Mouse (Mus musculus): ENCODE measurements around the gene C2cd4d. TPM values are rescaled to one million over a fixed set of nuclear protein-coding genes. Genes with fewer than 3 reads are reported as not detected.

The C2cd4d gene
- polyA plus RNA-seq, 1 experiment from 2014 or later: 1.6 TPM

DNA sequence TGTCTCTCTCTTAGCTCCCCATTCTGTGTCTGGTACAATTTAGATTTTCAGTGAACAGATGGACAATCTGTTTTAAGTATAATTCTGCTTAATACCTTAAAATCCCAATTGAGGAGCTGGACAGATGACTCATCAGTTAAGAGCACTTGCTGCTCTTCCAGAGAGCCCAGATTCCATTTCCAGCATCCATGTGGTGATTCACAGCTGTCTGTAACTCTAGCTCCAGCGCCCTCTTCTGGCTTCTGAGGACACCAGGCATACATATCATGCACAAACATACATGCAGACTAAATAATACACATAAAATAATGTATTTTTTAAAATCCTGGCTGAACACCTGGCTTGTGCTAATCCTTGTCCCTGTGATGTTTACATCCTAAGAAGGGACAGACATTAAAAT is 1.4 kb upstream of the C2cd4d start:
- no peaks in the 10 kb centered on the region for H3K9me3 ChIP-seq (ENCODE audit: control insufficient read depth, low read length)
- WGBS: 3% methylated on average over 1 of the region's 1 CpGs
- H3K4me1 ChIP-seq (ENCODE audit: control insufficient read depth, insufficient read depth, low read depth, low read length): peaks cover 11% of the 10 kb centered on the region; the same call in 1 of the 2 replicates
- no peak overlapping the region for H3K4me2 ChIP-seq (ENCODE audit: low read length)
- peaks cover 2% of the 10 kb centered on the region; the same call in 1 of the 2 replicates for H3K27me3 ChIP-seq (replicated peaks; ENCODE audit: control insufficient read depth, insufficient read depth, low read length)
- no peak overlapping the region for H3K4me3 ChIP-seq (ENCODE audit: low read length)
- ATAC-seq: no peak
- H3K27ac ChIP-seq (ENCODE audit: low read depth, low read length): no peak overlapping the region
- H3K9ac ChIP-seq (ENCODE audit: low read depth, low read length): no peak overlapping the region
- no peaks in the 10 kb centered on the region for H3K36me3 ChIP-seq (ENCODE audit: control insufficient read depth, insufficient read depth, low read length)

DNA sequence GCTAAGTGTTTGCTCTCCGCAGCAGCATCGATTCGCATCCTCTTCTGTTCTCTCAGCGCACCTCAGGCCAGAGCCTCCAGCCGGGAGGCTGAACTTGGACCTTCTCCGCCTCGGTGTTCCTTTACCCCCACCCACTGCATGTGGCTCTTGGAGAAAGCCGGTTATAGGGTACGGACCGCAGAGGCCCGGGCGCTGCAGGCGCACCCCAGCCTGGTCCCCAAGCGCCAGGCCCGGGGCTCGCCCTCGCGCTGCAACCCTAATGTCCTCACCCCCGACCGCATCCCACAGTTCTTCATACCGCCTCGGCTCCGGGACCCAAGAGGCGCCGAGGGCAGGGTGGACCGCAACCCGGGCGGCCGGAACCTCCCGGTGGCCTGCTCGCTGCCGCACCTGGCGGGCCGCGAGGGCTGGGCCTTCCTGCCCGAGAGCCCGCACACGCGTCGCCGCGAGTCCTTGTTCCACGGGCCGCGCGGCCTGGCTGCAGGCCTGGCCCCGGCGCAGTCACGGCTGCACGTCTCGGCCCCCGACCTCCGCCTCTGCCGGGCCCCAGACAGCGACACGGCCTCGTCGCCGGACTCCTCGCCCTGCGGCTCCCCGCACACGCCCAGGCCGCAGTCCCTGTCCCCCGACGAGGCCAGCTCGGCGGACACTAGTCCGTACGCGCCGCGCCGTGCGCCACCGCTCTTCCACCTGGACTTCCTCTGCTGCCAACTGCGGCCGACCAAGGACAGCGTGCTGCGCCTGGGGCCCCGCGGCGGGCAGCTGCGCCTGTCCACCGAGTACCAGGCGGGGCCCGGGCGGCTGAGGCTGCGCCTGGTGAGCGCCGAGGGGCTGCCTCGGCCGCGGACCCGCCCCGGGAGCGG is 1.3 kb downstream of the C2cd4d start:
- Histone ChIP-seq H3K4me3 (ENCODE audit: low read length) (peak overlapping the region; percentile 64), H3K27ac (ENCODE audit: low read depth, low read length) (peak overlapping the region; percentile 61), H3K4me1 (ENCODE audit: control insufficient read depth, insufficient read depth, low read depth, low read length) (peaks cover 11% of the 10 kb centered on the region; the same call in 1 of the 2 replicates), H3K36me3 (ENCODE audit: control insufficient read depth, insufficient read depth, low read length) (no peaks in the 10 kb centered on the region), H3K9ac (ENCODE audit: low read depth, low read length) (peak overlapping the region; percentile 91), H3K9me3 (ENCODE audit: control insufficient read depth, low read length) (no peaks in the 10 kb centered on the region), H3K4me2 (ENCODE audit: low read length) (peak overlapping the region; percentile 95), H3K27me3 (replicated peaks; ENCODE audit: control insufficient read depth, insufficient read depth, low read length) (peaks cover 5% of the 10 kb centered on the region)
- peak; percentile 75 for ATAC-seq
- WGBS: 5% methylated on average over 88 of the region's 97 CpGs

DNA sequence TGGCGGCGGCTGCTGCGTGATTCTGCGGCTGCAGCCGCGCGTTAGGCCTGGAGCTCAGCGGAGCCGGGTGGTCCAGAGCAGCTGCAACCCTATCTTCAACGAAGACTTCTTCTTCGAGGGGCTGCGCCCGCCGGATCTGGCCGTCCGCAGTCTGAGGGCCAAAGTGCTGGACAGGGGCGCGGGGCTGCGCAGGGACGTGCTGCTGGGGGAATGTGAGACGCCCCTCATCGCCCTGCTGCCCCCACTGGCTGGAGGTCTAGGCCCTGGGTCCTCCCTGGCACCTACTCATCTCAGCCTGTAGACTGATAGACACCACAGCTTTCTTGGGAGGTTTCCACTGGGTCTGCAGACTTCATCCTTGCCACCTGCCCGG is 1.9 kb downstream of the C2cd4d start:
- WGBS: 5% methylated on average over 23 of the region's 23 CpGs
- Histone ChIP-seq H3K9me3 (ENCODE audit: control insufficient read depth, low read length) (no peaks in the 10 kb centered on the region), H3K27ac (ENCODE audit: low read depth, low read length) (peak overlapping the region; percentile 61), H3K36me3 (ENCODE audit: control insufficient read depth, insufficient read depth, low read length) (no peaks in the 10 kb centered on the region), H3K4me1 (ENCODE audit: control insufficient read depth, insufficient read depth, low read depth, low read length) (peaks cover 11% of the 10 kb centered on the region; the same call in 1 of the 2 replicates), H3K4me2 (ENCODE audit: low read length) (peak overlapping the region; percentile 95), H3K4me3 (ENCODE audit: low read length) (peak overlapping the region; percentile 64), H3K27me3 (replicated peaks; ENCODE audit: control insufficient read depth, insufficient read depth, low read length) (peaks cover 5% of the 10 kb centered on the region), H3K9ac (ENCODE audit: low read depth, low read length) (peak overlapping the region; percentile 91)
- peak; percentile 49 for ATAC-seq

DNA sequence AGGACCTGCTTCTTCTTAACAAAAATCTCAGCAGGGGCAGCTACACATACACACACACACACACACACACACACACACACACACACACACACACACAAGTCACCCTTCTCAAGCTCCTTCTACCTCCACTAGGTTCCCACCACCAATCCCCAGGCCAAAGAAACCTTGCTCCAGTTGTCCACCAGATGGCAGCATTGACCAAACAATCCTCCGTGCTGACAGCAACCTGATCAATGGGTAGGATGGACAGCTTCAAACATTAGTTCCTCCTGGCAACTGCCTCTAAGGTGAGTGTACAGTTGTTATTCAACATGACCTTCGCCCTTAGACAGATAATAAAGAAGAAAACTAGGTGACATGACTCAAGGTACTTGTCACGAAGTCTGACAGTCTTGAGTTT is 4.5 kb downstream of the C2cd4d start:
- H3K9ac ChIP-seq (ENCODE audit: low read depth, low read length): no peak overlapping the region
- peaks cover 15% of the 10 kb centered on the region; the same call in 1 of the 2 replicates for H3K4me1 ChIP-seq (ENCODE audit: control insufficient read depth, insufficient read depth, low read depth, low read length)
- H3K36me3 ChIP-seq (ENCODE audit: control insufficient read depth, insufficient read depth, low read length): no peaks in the 10 kb centered on the region
- H3K9me3 ChIP-seq (ENCODE audit: control insufficient read depth, low read length): no peaks in the 10 kb centered on the region
- ATAC-seq: peak; percentile 53
- 17% methylated on average over 3 of the region's 3 CpGs for WGBS
- no peak overlapping the region for H3K4me2 ChIP-seq (ENCODE audit: low read length)
- H3K4me3 ChIP-seq (ENCODE audit: low read length): no peak overlapping the region
- no peak overlapping the region for H3K27ac ChIP-seq (ENCODE audit: low read depth, low read length)
- peaks cover 5% of the 10 kb centered on the region for H3K27me3 ChIP-seq (replicated peaks; ENCODE audit: control insufficient read depth, insufficient read depth, low read length)

DNA sequence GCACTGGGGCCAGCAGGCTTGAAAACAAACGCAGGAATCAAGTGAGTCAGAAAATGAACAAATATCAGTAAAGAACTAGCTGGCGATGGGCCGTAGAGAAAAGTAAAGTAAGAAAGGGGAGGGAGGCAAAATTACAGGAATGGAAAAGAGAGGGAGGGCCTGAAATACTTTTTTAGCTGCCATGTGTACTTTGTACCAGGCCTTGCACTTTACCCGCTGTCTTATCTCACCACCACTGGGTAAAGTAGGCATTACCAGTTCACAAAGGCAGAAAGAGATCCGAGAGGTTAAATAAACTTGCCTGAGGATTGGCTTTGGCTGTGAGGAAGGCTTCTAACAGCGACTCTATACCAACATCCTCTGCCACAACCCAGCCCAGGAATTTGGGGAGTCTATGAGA is 5.3 kb downstream of the C2cd4d start:
- H3K36me3 ChIP-seq (ENCODE audit: control insufficient read depth, insufficient read depth, low read length): no peaks in the 10 kb centered on the region
- no peak overlapping the region for H3K9ac ChIP-seq (ENCODE audit: low read depth, low read length)
- H3K27me3 ChIP-seq (replicated peaks; ENCODE audit: control insufficient read depth, insufficient read depth, low read length): peaks cover 5% of the 10 kb centered on the region
- 87% methylated on average over 6 of the region's 6 CpGs for WGBS
- H3K4me1 ChIP-seq (ENCODE audit: control insufficient read depth, insufficient read depth, low read depth, low read length): peaks cover 18% of the 10 kb centered on the region; the same call in 1 of the 2 replicates
- no peaks in the 10 kb centered on the region for H3K9me3 ChIP-seq (ENCODE audit: control insufficient read depth, low read length)
- H3K4me2 ChIP-seq (ENCODE audit: low read length): no peak overlapping the region
- no peak overlapping the region for H3K4me3 ChIP-seq (ENCODE audit: low read length)
- no peak overlapping the region for H3K27ac ChIP-seq (ENCODE audit: low read depth, low read length)
- no peak for ATAC-seq

DNA sequence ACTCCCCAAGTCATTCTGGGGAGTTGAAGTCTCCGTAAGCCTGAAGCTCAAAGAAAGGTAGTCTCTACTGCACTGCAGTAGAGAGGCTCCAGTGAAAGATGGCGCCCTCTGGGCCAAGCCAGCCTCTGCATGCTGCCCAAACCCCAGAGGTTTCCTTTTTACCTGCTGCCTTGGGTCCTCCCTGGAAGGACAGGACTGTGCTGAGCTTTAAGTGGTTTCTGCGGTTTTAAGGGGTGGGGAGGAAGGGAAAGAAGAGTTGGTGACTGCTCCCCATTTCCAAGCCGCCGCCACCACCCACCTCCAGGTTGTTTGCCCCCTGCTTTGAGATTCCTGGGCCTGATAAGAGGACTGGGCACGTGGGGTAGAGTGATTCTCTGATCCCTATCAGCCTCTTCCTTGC is 6.4 kb downstream of the C2cd4d start:
- Histone ChIP-seq H3K4me2 (ENCODE audit: low read length) (no peak overlapping the region), H3K27me3 (replicated peaks; ENCODE audit: control insufficient read depth, insufficient read depth, low read length) (peaks cover 5% of the 10 kb centered on the region), H3K36me3 (ENCODE audit: control insufficient read depth, insufficient read depth, low read length) (no peaks in the 10 kb centered on the region), H3K27ac (ENCODE audit: low read depth, low read length) (no peak overlapping the region), H3K4me3 (ENCODE audit: low read length) (no peak overlapping the region), H3K9ac (ENCODE audit: low read depth, low read length) (no peak overlapping the region), H3K4me1 (ENCODE audit: control insufficient read depth, insufficient read depth, low read depth, low read length) (peaks cover 19% of the 10 kb centered on the region), H3K9me3 (ENCODE audit: control insufficient read depth, low read length) (no peaks in the 10 kb centered on the region)
- 67% methylated on average over 6 of the region's 6 CpGs for WGBS
- no peak for ATAC-seq

DNA sequence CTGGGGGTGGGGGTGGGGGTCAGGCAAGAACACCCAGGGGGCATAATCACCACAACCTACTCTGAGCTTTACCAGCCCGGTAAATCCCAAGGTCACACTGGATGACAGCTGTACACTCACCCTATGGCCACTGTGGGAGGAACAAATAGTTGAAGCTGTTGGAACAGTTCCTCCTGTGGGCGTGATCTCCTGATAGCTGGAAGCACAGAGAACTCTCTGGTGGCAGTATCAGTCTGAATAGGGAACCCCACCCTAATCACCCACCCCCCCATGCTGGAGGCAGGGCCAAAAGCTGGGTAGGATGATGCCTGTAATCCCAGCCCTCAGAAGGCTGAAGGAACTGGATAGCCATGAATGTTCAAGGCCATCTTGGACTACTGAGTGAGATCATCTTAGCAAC is 7.5 kb downstream of the C2cd4d start:
- H3K4me1 ChIP-seq (ENCODE audit: control insufficient read depth, insufficient read depth, low read depth, low read length): peaks cover 22% of the 10 kb centered on the region
- no peak overlapping the region for H3K4me2 ChIP-seq (ENCODE audit: low read length)
- H3K4me3 ChIP-seq (ENCODE audit: low read length): no peak overlapping the region
- H3K27me3 ChIP-seq (replicated peaks; ENCODE audit: control insufficient read depth, insufficient read depth, low read length): peaks cover 3% of the 10 kb centered on the region
- H3K27ac ChIP-seq (ENCODE audit: low read depth, low read length): no peak overlapping the region
- no peak overlapping the region for H3K9ac ChIP-seq (ENCODE audit: low read depth, low read length)
- WGBS: 69% methylated on average over 2 of the region's 2 CpGs
- no peak for ATAC-seq
- H3K36me3 ChIP-seq (ENCODE audit: control insufficient read depth, insufficient read depth, low read length): no peaks in the 10 kb centered on the region
- no peaks in the 10 kb centered on the region for H3K9me3 ChIP-seq (ENCODE audit: control insufficient read depth, low read length)

DNA sequence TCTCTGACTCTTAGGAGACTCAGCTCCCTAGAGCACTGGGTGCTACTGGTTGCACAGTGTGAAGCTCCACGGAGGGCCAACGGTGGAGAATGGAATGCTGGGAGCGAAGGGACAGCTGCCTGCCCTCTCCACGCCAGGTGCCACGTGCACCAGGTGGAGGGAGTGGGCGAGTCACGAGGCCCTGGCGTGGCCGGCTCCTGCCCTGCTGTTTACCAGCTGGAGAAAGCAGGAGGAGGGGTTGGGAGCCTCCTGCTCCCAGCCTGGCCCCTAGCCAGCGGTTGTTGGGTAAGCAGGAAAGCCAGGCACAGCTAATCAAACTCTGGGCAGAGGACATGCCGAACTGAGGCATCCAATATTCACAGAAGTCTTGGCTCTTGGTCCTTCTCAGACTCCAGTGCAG is 9.4 kb downstream of the C2cd4d start:
- H3K4me2 ChIP-seq (ENCODE audit: low read length): peak overlapping the region; percentile 47
- H3K27ac ChIP-seq (ENCODE audit: low read depth, low read length): peak overlapping the region; percentile 29; the same call in 1 of the 2 replicates
- no peaks in the 10 kb centered on the region for H3K36me3 ChIP-seq (ENCODE audit: control insufficient read depth, insufficient read depth, low read length)
- H3K4me3 ChIP-seq (ENCODE audit: low read length): no peak overlapping the region
- H3K9me3 ChIP-seq (ENCODE audit: control insufficient read depth, low read length): no peaks in the 10 kb centered on the region
- peak overlapping the region; percentile 41 for H3K9ac ChIP-seq (ENCODE audit: low read depth, low read length)
- WGBS: 4% methylated on average over 11 of the region's 11 CpGs
- peaks cover 22% of the 10 kb centered on the region for H3K4me1 ChIP-seq (ENCODE audit: control insufficient read depth, insufficient read depth, low read depth, low read length)
- H3K27me3 ChIP-seq (replicated peaks; ENCODE audit: control insufficient read depth, insufficient read depth, low read length): 0 out of 2 replicates have a peak, but pooled peaks cover 4% of the 10 kb centered on the region
- ATAC-seq: peak; percentile 64

DNA sequence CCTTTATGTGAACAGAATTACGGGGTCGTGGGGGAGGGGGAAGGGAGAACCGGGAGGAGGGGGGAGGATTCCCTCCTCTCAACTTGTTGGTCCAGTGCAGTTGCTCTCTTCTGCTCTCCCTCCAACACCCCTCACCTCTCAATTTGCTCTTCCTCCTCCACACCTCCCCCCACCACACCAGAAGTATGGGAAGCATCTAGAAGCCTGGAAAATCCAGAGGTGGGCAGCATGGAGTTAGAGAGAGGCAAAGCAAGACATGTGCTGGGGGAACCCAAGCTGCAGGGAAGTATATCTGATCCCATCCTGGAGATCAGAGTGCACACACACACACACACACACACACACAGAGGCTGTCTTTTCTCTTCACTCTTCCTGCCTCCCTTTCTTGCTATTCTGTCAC is 9.8 kb downstream of the C2cd4d start:
- Histone ChIP-seq H3K36me3 (ENCODE audit: control insufficient read depth, insufficient read depth, low read length) (no peaks in the 10 kb centered on the region), H3K27me3 (replicated peaks; ENCODE audit: control insufficient read depth, insufficient read depth, low read length) (0 out of 2 replicates have a peak, but pooled peaks cover 4% of the 10 kb centered on the region), H3K27ac (ENCODE audit: low read depth, low read length) (no peak overlapping the region; the same call in 1 of the 2 replicates), H3K4me3 (ENCODE audit: low read length) (no peak overlapping the region), H3K9me3 (ENCODE audit: control insufficient read depth, low read length) (no peaks in the 10 kb centered on the region), H3K9ac (ENCODE audit: low read depth, low read length) (peak overlapping the region; percentile 41; the same call in 1 of the 2 replicates), H3K4me1 (ENCODE audit: control insufficient read depth, insufficient read depth, low read depth, low read length) (peaks cover 22% of the 10 kb centered on the region), H3K4me2 (ENCODE audit: low read length) (peak overlapping the region; percentile 47)
- 0% methylated on average over 3 of the region's 3 CpGs for WGBS
- ATAC-seq: no peak; the same call in 1 of the 2 replicates
